Mouse (Mus musculus): Measurements from ENCODE around the gene Dscam. TPM values are rescaled to one million over a fixed set of nuclear protein-coding genes. Genes with fewer than 3 reads are reported as not detected.

Dscam gene
- polyA plus RNA-seq, 1 experiment from 2014 or later: 2.1 TPM

GRCm38 (mm10) chr16:96673191-96673847, 497.2 kb downstream of the Dscam start:
- 0 out of 2 replicates have a peak, but pooled peaks cover 10% of the 10 kb centered on the region for H3K4me1 ChIP-seq
- H3K4me3 ChIP-seq: no peak overlapping the region
- H3K36me3 ChIP-seq: no peaks in the 10 kb centered on the region
- WGBS: 47% methylated on average over 25 of the region's 25 CpGs
- H3K9ac ChIP-seq: no peak overlapping the region
- no peaks in the 10 kb centered on the region for H3K27me3 ChIP-seq (replicated peaks)
- ATAC-seq (ENCODE audit: low FRiP score, low read depth): peak; percentile 88
- H3K27ac ChIP-seq: no peak overlapping the region
- peak overlapping the region; percentile 45 for H3K4me2 ChIP-seq (replicated peaks)
- H3K9me3 ChIP-seq: no peaks in the 10 kb centered on the region

GRCm38 (mm10) chr16:96671603-96672374, 498.8 kb downstream of the Dscam start:
- 67% methylated on average over 11 of the region's 11 CpGs for WGBS
- no peak overlapping the region for H3K9ac ChIP-seq
- no peak overlapping the region for H3K4me2 ChIP-seq (replicated peaks)
- H3K4me3 ChIP-seq: no peak overlapping the region
- no peak overlapping the region for H3K27ac ChIP-seq
- no peaks in the 10 kb centered on the region for H3K27me3 ChIP-seq (replicated peaks)
- H3K4me1 ChIP-seq: 0 out of 2 replicates have a peak, but pooled peaks cover 10% of the 10 kb centered on the region
- ATAC-seq (ENCODE audit: low FRiP score, low read depth): no peak
- no peaks in the 10 kb centered on the region for H3K9me3 ChIP-seq
- H3K36me3 ChIP-seq: no peaks in the 10 kb centered on the region

- 0 out of 2 replicates have a peak, but pooled peaks cover 10% of the 10 kb centered on the region for H3K4me1 ChIP-seq
- 84% methylated on average over 5 of the region's 5 CpGs for WGBS
- H3K9ac ChIP-seq: no peak overlapping the region
- no peaks in the 10 kb centered on the region for H3K36me3 ChIP-seq
- H3K4me3 ChIP-seq: no peak overlapping the region
- no peaks in the 10 kb centered on the region for H3K27me3 ChIP-seq (replicated peaks)
- no peaks in the 10 kb centered on the region for H3K9me3 ChIP-seq
- no peak overlapping the region for H3K27ac ChIP-seq
- H3K4me2 ChIP-seq (replicated peaks): no peak overlapping the region
- ATAC-seq (ENCODE audit: low FRiP score, low read depth): no peak
These were observed 500.8 kb downstream of the Dscam start for GRCm38 (mm10) chr16:96669706-96670105.

GRCm38 (mm10) chr16:96668478-96668877, 502.1 kb downstream of the Dscam start:
- no peaks in the 10 kb centered on the region for H3K27me3 ChIP-seq (replicated peaks)
- WGBS: 90% methylated on average over 1 of the region's 1 CpGs
- H3K27ac ChIP-seq: no peak overlapping the region
- ATAC-seq (ENCODE audit: low FRiP score, low read depth): no peak
- H3K4me2 ChIP-seq (replicated peaks): no peak overlapping the region
- H3K4me3 ChIP-seq: no peak overlapping the region
- 0 out of 2 replicates have a peak, but pooled peaks cover 5% of the 10 kb centered on the region for H3K4me1 ChIP-seq
- H3K36me3 ChIP-seq: no peaks in the 10 kb centered on the region
- no peaks in the 10 kb centered on the region for H3K9me3 ChIP-seq
- H3K9ac ChIP-seq: no peak overlapping the region

- no peak overlapping the region for H3K4me2 ChIP-seq (replicated peaks)
- no peak overlapping the region for H3K27ac ChIP-seq
- H3K4me1 ChIP-seq: no peaks in the 10 kb centered on the region
- no peak overlapping the region for H3K4me3 ChIP-seq
- H3K9me3 ChIP-seq: no peaks in the 10 kb centered on the region
- H3K36me3 ChIP-seq: no peaks in the 10 kb centered on the region
- H3K9ac ChIP-seq: no peak overlapping the region
- H3K27me3 ChIP-seq (replicated peaks): no peaks in the 10 kb centered on the region
- no peak for ATAC-seq (ENCODE audit: low FRiP score, low read depth)
- 88% methylated on average over 3 of the region's 3 CpGs for WGBS
These were observed 509.5 kb downstream of the Dscam start for GRCm38 (mm10) chr16:96661073-96661472.

GRCm38 (mm10) chr16:96659275-96659674, 511.3 kb downstream of the Dscam start:
- no peaks in the 10 kb centered on the region for H3K27me3 ChIP-seq (replicated peaks)
- H3K27ac ChIP-seq: no peak overlapping the region
- H3K4me2 ChIP-seq (replicated peaks): no peak overlapping the region
- no peaks in the 10 kb centered on the region for H3K4me1 ChIP-seq
- ATAC-seq (ENCODE audit: low FRiP score, low read depth): no peak
- H3K9ac ChIP-seq: no peak overlapping the region
- 67% methylated on average over 5 of the region's 5 CpGs for WGBS
- H3K9me3 ChIP-seq: no peaks in the 10 kb centered on the region
- H3K36me3 ChIP-seq: no peaks in the 10 kb centered on the region
- no peak overlapping the region for H3K4me3 ChIP-seq

- Histone ChIP-seq H3K4me2 (replicated peaks) (no peak overlapping the region), H3K27ac (no peak overlapping the region), H3K4me3 (no peak overlapping the region), H3K9ac (no peak overlapping the region), H3K4me1 (no peaks in the 10 kb centered on the region), H3K9me3 (no peaks in the 10 kb centered on the region), H3K27me3 (replicated peaks) (no peaks in the 10 kb centered on the region), H3K36me3 (no peaks in the 10 kb centered on the region)
- WGBS: 91% methylated on average over 4 of the region's 4 CpGs
- ATAC-seq (ENCODE audit: low FRiP score, low read depth): no peak
These were observed 515.0 kb downstream of the Dscam start for GRCm38 (mm10) chr16:96655548-96655947.

- no peak overlapping the region for H3K4me2 ChIP-seq (replicated peaks)
These were observed 516.5 kb downstream of the Dscam start for GRCm38 (mm10) chr16:96654054-96654453.

GRCm38 (mm10) chr16:96651444-96651843, 519.1 kb downstream of the Dscam start:
- 88% methylated on average over 3 of the region's 3 CpGs for WGBS
- ATAC-seq (ENCODE audit: low FRiP score, low read depth): no peak
- H3K4me3 ChIP-seq: no peak overlapping the region
- no peaks in the 10 kb centered on the region for H3K36me3 ChIP-seq
- no peaks in the 10 kb centered on the region for H3K9me3 ChIP-seq
- no peaks in the 10 kb centered on the region for H3K4me1 ChIP-seq
- no peaks in the 10 kb centered on the region for H3K27me3 ChIP-seq (replicated peaks)
- no peak overlapping the region for H3K4me2 ChIP-seq (replicated peaks)
- no peak overlapping the region for H3K9ac ChIP-seq
- H3K27ac ChIP-seq: no peak overlapping the region

More at GRCm38 (mm10) chr16:96654054-96654453, 516.5 kb downstream of the Dscam start:
- Histone ChIP-seq H3K27ac (no peak overlapping the region), H3K9ac (no peak overlapping the region), H3K9me3 (no peaks in the 10 kb centered on the region), H3K4me1 (no peaks in the 10 kb centered on the region), H3K36me3 (no peaks in the 10 kb centered on the region), H3K4me3 (no peak overlapping the region), H3K27me3 (replicated peaks) (no peaks in the 10 kb centered on the region)
- no peak for ATAC-seq (ENCODE audit: low FRiP score, low read depth)
- WGBS: 91% methylated on average over 4 of the region's 4 CpGs

- Histone ChIP-seq H3K27ac (no peak overlapping the region), H3K27me3 (replicated peaks) (no peaks in the 10 kb centered on the region), H3K9me3 (no peaks in the 10 kb centered on the region), H3K9ac (no peak overlapping the region), H3K36me3 (no peaks in the 10 kb centered on the region), H3K4me2 (replicated peaks) (no peak overlapping the region), H3K4me1 (no peaks in the 10 kb centered on the region), H3K4me3 (no peak overlapping the region)
- ATAC-seq (ENCODE audit: low FRiP score, low read depth): no peak
- WGBS: 84% methylated on average over 3 of the region's 3 CpGs
These were observed 530.5 kb downstream of the Dscam start for GRCm38 (mm10) chr16:96640101-96640500.

GRCm38 (mm10) chr16:96635916-96636315, 534.6 kb downstream of the Dscam start:
- Histone ChIP-seq H3K9ac (no peak overlapping the region), H3K36me3 (no peaks in the 10 kb centered on the region), H3K27me3 (replicated peaks) (no peaks in the 10 kb centered on the region), H3K4me3 (no peak overlapping the region), H3K9me3 (no peaks in the 10 kb centered on the region), H3K4me2 (replicated peaks) (no peak overlapping the region), H3K4me1 (no peaks in the 10 kb centered on the region; the same call in 1 of the 2 replicates), H3K27ac (no peak overlapping the region)
- 75% methylated on average over 2 of the region's 2 CpGs for WGBS
- ATAC-seq (ENCODE audit: low FRiP score, low read depth): no peak

- no peaks in the 10 kb centered on the region for H3K36me3 ChIP-seq
- no peak overlapping the region for H3K27ac ChIP-seq
- no peaks in the 10 kb centered on the region; the same call in 1 of the 2 replicates for H3K4me1 ChIP-seq
- H3K4me2 ChIP-seq (replicated peaks): no peak overlapping the region
- no peak for ATAC-seq (ENCODE audit: low FRiP score, low read depth)
- H3K9ac ChIP-seq: no peak overlapping the region
- no peaks in the 10 kb centered on the region for H3K9me3 ChIP-seq
- no peaks in the 10 kb centered on the region for H3K27me3 ChIP-seq (replicated peaks)
- H3K4me3 ChIP-seq: no peak overlapping the region
These were observed 535.8 kb downstream of the Dscam start for GRCm38 (mm10) chr16:96634791-96635143.
